Mouse (Mus musculus) forebrain, postnatal 0 days (tissue): ENCODE data around the gene Fhad1. TPM values are rescaled to one million over a fixed set of nuclear protein-coding genes. Genes with fewer than 3 reads are reported as not detected.

Experiments
- ATAC-seq: fragments of 200-750 bp; cut with Nextera tagmentation; 2 replicates; pipeline ENCODE4 v1.8.0; 2017; ENCODE audit warnings: mild to moderate bottlenecking, moderate library complexity
- DNase-seq: peaks from one replicate; pipeline ENCODE4 v3.0.0-alpha.2; 2015
- H3K27ac ChIP-seq: fragments of 300-500 bp; sonication (generic); 2 replicates; pipeline ENCODE4 v1.5.1; 2014; ENCODE audit warnings: low read depth, mild to moderate bottlenecking, antibody characterized with exemption, low read length, moderate library complexity, mixed read lengths
- H3K27me3 ChIP-seq: fragments of 300-500 bp; sonication (generic); 2 replicates; pipeline ENCODE4 v1.6.1; 2014; ENCODE audit warnings: mild to moderate bottlenecking, low read length, mixed read lengths; ENCODE audit not compliant: insufficient read depth
- H3K36me3 ChIP-seq: fragments of 300-500 bp; sonication (generic); 2 replicates; pipeline ENCODE4 v1.6.1; 2014; ENCODE audit warnings: mild to moderate bottlenecking, moderate library complexity; ENCODE audit not compliant: insufficient read depth
- H3K4me1 ChIP-seq: fragments of 300-500 bp; sonication (generic); 2 replicates; pipeline ENCODE4 v1.6.1; 2014; ENCODE audit warnings: antibody characterized with exemption; ENCODE audit not compliant: insufficient read depth
- H3K4me2 ChIP-seq: fragments of 300-500 bp; sonication (generic); 2 replicates; pipeline ENCODE4 v1.6.1; 2014; ENCODE audit warnings: low read depth, mild to moderate bottlenecking, moderate library complexity
- H3K4me3 ChIP-seq: fragments of 300-500 bp; sonication (generic); 2 replicates; pipeline ENCODE4 v1.5.1; 2014; ENCODE audit warnings: low read depth, low read length, mixed read lengths
- H3K9ac ChIP-seq: fragments of 300-500 bp; sonication (generic); 2 replicates; pipeline ENCODE4 v1.6.1; 2014; ENCODE audit warnings: mild to moderate bottlenecking
- H3K9me3 ChIP-seq: fragments of 300-500 bp; sonication (generic); 2 replicates; pipeline ENCODE4 v1.6.1; 2016; ENCODE audit warnings: low read length
- CTCF ChIP-seq: sonication (generic); IDR thresholded peaks from 2 replicates; pipeline ENCODE4 v1.5.1; 2016; ENCODE audit warnings: antibody characterized with exemption, control low read depth, low read depth
- WGBS: fragments of 180-500 bp; shearing (Covaris S2); extraction: QIAGEN DNeasy Blood & Tissue Kit; methylation state at CpG from one replicate; pipeline ENCODE4 v1.1.7; 2014; 5-methylcytosine and 5-hydroxymethylcytosine counted together
- polyA plus RNA-seq: library from polyadenylated mRNA; unstranded; fragments of >200 nt; fragmentation: Nextera tagmentation; extraction: Ambion mirVana; gene quantifications from 2 replicates; pipeline ENCODE4 v1.2.1, GENCODE M21; 2015
- total RNA-seq: library from RNA; depleted of rRNA; stranded (reverse); fragments of >200 nt; gene quantifications from 2 replicates; pipeline ENCODE4 v1.2.3, GENCODE M21; 2014

Fhad1 gene
- total and polyA plus RNA-seq, 2 experiments from 2014 or later: 3.9 to 4.6 TPM

DNA sequence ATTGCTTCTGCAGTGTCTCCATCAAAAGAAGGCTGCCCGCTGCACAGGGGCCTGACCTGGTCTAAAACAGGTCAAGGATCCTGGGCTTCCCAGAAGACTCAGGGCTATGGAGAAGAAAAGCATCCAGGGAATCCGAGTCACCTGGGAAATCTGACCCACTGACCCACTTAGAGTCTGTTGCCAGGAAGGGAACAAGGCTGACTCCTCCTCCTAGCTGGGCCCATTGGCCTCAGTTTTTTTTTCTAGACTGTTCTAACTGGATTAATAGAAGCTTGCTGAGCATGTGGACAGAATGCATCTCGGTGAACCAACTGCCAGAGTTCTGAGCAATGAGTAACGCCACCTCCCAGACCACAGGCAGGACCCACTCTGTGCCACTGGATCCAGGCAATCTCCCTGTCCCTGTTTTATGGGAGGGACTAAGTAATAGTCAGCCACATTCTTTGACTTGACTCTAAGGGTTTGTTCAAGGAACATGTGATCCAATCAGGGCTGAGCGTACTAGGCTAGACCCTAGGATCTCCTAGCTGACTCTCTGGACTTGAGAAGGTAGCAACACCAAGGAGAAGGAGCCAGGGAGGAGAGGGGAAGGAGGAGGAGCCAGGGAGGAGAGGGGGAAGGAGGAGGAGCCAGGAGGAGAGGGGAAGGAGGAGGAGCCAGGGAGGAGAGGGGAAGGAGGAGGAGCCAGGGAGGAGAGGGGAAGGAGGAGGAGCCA lies 21.4 kb downstream of the Fhad1 start:
- Histone ChIP-seq H3K4me3 (no peak overlapping the region), H3K9me3 (no peaks in the 10 kb centered on the region), H3K27me3 (no peaks in the 10 kb centered on the region), H3K4me1 (peaks cover 4% of the 10 kb centered on the region; the same call in 1 of the 2 replicates), H3K36me3 (no peaks in the 10 kb centered on the region), H3K4me2 (no peak overlapping the region), H3K27ac (no peak overlapping the region), H3K9ac (no peak overlapping the region)
- WGBS: 65% methylated on average over 5 of the region's 5 CpGs
- ATAC-seq (no peak), DNase-seq (no peak)
- TF ChIP-seq CTCF: no peak

DNA sequence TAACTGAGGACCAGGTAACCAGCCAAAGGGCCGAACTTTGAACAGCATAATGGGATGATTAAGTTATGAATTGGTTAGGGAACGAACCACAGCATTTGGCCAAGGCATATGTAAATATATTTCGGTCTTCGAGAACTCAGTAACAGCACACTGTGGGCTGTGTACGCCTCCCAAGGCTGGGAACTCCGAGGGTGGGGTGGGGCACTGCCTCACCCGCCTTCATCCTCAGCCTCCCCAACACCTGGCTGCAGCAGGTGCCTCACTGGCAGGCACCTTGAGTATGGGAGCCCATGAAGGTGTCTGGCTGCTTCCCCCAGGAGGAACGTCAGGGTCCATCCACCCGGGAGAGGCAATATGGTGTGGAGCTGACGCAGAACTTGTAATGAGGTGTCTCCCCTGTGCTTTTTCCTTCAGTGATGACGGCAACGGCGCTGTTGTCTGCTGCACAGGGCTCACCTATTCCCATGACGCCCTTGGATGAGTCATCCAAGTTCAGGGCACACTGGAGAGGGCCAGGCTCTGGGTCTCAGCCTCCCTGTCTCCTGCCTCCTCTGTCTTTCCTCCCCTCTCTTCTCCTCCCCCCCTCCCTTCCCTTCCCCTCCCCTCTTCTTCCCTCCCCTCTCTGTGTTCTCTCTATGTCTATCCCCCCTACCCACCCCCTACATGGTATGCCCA lies 22.2 kb downstream of the Fhad1 start:
- H3K9ac ChIP-seq: no peak overlapping the region
- no peaks in the 10 kb centered on the region for H3K36me3 ChIP-seq
- no peak for TF ChIP-seq CTCF
- no peak overlapping the region for H3K4me2 ChIP-seq
- WGBS: 84% methylated on average over 14 of the region's 14 CpGs
- H3K4me3 ChIP-seq: no peak overlapping the region
- no peak for DNase-seq
- no peak for ATAC-seq
- H3K27me3 ChIP-seq: no peaks in the 10 kb centered on the region
- H3K4me1 ChIP-seq: no peaks in the 10 kb centered on the region
- no peaks in the 10 kb centered on the region for H3K9me3 ChIP-seq
- H3K27ac ChIP-seq: no peak overlapping the region

DNA sequence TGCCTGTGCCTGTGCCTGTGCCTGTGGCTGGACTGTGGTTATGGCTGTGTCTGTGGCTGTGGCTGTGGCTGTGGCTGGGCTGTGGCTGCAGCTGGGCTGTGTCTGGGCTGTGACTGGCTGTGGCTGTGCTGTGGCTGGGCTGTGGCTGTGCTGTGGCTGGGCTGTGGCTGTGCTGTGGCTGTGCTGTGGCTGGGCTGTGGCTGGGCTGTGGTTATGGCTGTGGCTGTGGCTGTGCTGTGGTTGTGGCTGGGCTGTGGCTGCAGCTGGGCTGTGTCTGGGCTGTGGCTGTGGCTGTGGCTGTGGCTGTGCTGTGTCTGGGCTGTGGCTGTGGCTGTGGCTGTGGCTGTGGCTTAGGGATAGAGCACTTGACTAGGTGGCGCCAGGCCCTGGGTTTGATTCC lies 26.7 kb downstream of the Fhad1 start:
- WGBS: 80% methylated on average over 1 of the region's 1 CpGs
- Histone ChIP-seq H3K27ac (no peak overlapping the region), H3K36me3 (no peaks in the 10 kb centered on the region), H3K27me3 (no peaks in the 10 kb centered on the region), H3K4me3 (no peak overlapping the region), H3K4me1 (no peaks in the 10 kb centered on the region), H3K9me3 (no peaks in the 10 kb centered on the region), H3K9ac (no peak overlapping the region), H3K4me2 (no peak overlapping the region)
- DNase-seq (no peak), ATAC-seq (no peak)
- TF ChIP-seq CTCF: no peak

DNA sequence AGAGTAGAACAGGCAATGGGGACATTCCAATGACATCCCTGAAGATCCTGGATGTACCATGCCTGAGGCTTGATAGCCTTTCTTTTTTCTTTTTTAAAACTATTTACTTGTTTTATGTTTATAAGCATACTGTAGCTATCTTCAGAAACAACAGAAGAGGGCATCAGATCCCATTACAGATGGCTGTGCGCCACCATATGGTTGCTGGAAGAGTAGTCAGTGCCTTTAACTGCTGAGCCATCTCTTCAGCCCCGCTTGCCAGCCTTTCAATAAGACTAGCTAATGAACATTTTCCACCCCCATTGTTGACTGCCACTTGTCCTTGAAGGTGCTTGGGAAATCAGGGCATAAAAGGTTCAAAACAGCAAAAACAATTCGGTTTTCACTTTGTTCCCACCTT lies 31.2 kb downstream of the Fhad1 start:
- no peak overlapping the region for H3K4me2 ChIP-seq
- H3K27ac ChIP-seq: no peak overlapping the region
- H3K27me3 ChIP-seq: no peaks in the 10 kb centered on the region
- H3K4me1 ChIP-seq: no peaks in the 10 kb centered on the region
- ATAC-seq (no peak), DNase-seq (peak; percentile 53)
- 43% methylated on average over 3 of the region's 3 CpGs for WGBS
- H3K9me3 ChIP-seq: no peaks in the 10 kb centered on the region
- peak; percentile 57 for TF ChIP-seq CTCF
- H3K4me3 ChIP-seq: no peak overlapping the region
- H3K9ac ChIP-seq: no peak overlapping the region
- no peaks in the 10 kb centered on the region for H3K36me3 ChIP-seq

DNA sequence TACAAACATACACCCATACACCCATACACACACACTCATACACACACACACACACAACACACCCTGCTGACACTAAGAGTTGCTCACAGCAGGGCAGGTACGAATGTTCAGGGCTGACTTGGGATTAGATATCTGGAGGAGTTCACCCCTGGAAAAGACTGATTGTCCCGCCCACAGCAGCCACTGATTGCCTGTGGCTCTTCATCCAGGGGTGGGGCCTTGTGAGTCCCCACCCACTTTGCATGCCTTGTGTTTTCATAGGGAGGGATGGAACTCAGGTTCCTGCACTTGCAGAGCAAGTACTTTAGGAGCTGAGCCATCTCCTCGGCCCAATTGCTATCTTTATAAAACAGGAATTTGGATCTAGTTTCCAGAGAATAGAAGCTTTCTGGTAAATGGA lies 33.4 kb downstream of the Fhad1 start:
- no peaks in the 10 kb centered on the region for H3K36me3 ChIP-seq
- DNase-seq (no peak), ATAC-seq (no peak)
- no peak overlapping the region for H3K9ac ChIP-seq
- no peaks in the 10 kb centered on the region for H3K27me3 ChIP-seq
- no peak overlapping the region for H3K4me2 ChIP-seq
- no peaks in the 10 kb centered on the region for H3K9me3 ChIP-seq
- 76% methylated on average over 3 of the region's 3 CpGs for WGBS
- TF ChIP-seq CTCF: no peak
- no peak overlapping the region for H3K27ac ChIP-seq
- H3K4me1 ChIP-seq: no peaks in the 10 kb centered on the region
- no peak overlapping the region for H3K4me3 ChIP-seq

DNA sequence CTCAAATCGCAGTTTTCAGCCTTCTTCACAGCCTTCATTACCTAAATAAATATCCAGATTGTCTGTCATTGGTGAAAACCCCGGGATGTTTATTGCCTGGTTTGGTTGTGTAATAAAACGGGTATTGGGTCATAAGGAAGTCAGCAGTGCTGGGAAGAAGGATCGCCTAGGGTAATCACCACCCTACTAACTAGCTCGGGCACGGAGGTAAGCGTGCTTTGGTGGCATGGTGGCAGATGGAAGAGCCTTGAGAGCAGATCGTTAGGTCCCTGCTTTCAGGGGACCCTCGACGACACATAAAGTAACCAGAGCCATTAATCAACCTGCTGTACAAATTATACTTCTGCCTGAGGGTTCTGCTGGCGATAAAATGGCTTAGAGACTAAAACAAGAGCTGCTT lies 36.3 kb downstream of the Fhad1 start:
- DNase-seq (no peak), ATAC-seq (no peak)
- no peaks in the 10 kb centered on the region for H3K27me3 ChIP-seq
- H3K9ac ChIP-seq: no peak overlapping the region
- no peaks in the 10 kb centered on the region for H3K9me3 ChIP-seq
- no peak overlapping the region for H3K4me3 ChIP-seq
- H3K27ac ChIP-seq: no peak overlapping the region
- H3K4me1 ChIP-seq: no peaks in the 10 kb centered on the region
- no peaks in the 10 kb centered on the region for H3K36me3 ChIP-seq
- H3K4me2 ChIP-seq: no peak overlapping the region
- 66% methylated on average over 11 of the region's 11 CpGs for WGBS
- TF ChIP-seq CTCF: no peak

DNA sequence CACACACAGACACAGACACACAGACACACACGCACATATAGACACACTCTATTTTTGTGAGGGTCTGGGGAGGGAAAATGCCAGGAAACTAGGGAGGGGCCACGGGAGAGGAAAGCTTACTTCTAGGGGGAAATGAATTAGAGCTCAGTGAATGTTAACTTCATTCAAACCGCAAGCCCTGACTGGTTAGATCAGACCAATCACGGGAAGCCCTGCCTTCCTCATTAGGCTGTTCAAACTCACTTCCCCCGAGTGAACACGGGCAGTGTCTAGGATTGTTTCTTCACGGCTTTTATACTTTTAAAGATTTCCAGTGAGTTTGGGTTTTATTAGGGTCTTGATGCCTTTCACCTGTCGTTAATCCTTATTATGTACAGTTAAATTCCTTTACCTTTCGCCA lies 37.5 kb downstream of the Fhad1 start:
- Histone ChIP-seq H3K4me3 (no peak overlapping the region), H3K4me2 (no peak overlapping the region), H3K9me3 (no peaks in the 10 kb centered on the region), H3K9ac (no peak overlapping the region), H3K27ac (no peak overlapping the region), H3K27me3 (no peaks in the 10 kb centered on the region), H3K4me1 (no peaks in the 10 kb centered on the region), H3K36me3 (no peaks in the 10 kb centered on the region)
- DNase-seq (no peak), ATAC-seq (no peak; the same call in 1 of the 2 replicates)
- no peak for TF ChIP-seq CTCF
- 44% methylated on average over 9 of the region's 9 CpGs for WGBS
